Mouse (Mus musculus) intestine, embryonic 16.5 days (tissue): ENCODE measurements at regions not wholly inside any gene's neighbourhood (a gene's known extent, or its start where the extent isn't known, plus 50 kb on each side); places are given as distances from the start of the nearest gene placed in this dataset.

Experiments used
- ATAC-seq: fragments of 200-750 bp; cut with Nextera tagmentation; 2 replicates; pipeline ENCODE4 v1.8.0; 2017; ENCODE audit warnings: moderate TSS enrichment, moderate library complexity
- H3K27ac ChIP-seq: fragments of 300-500 bp; sonication (generic); 2 replicates; pipeline ENCODE4 v1.5.1; 2014; ENCODE audit warnings: mild to moderate bottlenecking, low read length
- H3K27me3 ChIP-seq: fragments of 300-500 bp; sonication (generic); replicated peaks from 2 replicates; pipeline ENCODE4 v1.6.1; 2014; ENCODE audit warnings: low read length, control low read depth, mixed read lengths; ENCODE audit not compliant: control insufficient read depth, insufficient read depth
- H3K36me3 ChIP-seq: fragments of 300-500 bp; sonication (generic); 2 replicates; pipeline ENCODE4 v1.6.1; 2014; ENCODE audit warnings: low read length, control low read depth; ENCODE audit not compliant: control insufficient read depth, insufficient read depth
- H3K4me1 ChIP-seq: fragments of 300-500 bp; sonication (generic); 2 replicates; pipeline ENCODE4 v1.6.1; 2014; ENCODE audit warnings: low read length, control low read depth, mixed read lengths; ENCODE audit not compliant: control insufficient read depth, insufficient read depth
- H3K4me2 ChIP-seq: fragments of 300-500 bp; sonication (generic); 2 replicates; pipeline ENCODE4 v1.6.1; 2014; ENCODE audit warnings: low read depth, low read length, control low read depth
- H3K4me3 ChIP-seq: fragments of 300-500 bp; sonication (generic); 2 replicates; pipeline ENCODE4 v1.5.1; 2014; ENCODE audit warnings: mild to moderate bottlenecking, low read length
- H3K9ac ChIP-seq: fragments of 300-500 bp; sonication (generic); 2 replicates; pipeline ENCODE4 v1.6.1; 2014; ENCODE audit warnings: low read depth, low read length
- H3K9me3 ChIP-seq: fragments of 300-500 bp; sonication (generic); 2 replicates; pipeline ENCODE4 v1.6.1; 2016; ENCODE audit warnings: low read length, control low read depth; ENCODE audit not compliant: control insufficient read depth
- WGBS: fragments of 180-500 bp; shearing (Covaris S2); extraction: QIAGEN DNeasy Blood & Tissue Kit; methylation state at CpG from one replicate; pipeline ENCODE4 v1.1.7; 2014; 5-methylcytosine and 5-hydroxymethylcytosine counted together

DNA sequence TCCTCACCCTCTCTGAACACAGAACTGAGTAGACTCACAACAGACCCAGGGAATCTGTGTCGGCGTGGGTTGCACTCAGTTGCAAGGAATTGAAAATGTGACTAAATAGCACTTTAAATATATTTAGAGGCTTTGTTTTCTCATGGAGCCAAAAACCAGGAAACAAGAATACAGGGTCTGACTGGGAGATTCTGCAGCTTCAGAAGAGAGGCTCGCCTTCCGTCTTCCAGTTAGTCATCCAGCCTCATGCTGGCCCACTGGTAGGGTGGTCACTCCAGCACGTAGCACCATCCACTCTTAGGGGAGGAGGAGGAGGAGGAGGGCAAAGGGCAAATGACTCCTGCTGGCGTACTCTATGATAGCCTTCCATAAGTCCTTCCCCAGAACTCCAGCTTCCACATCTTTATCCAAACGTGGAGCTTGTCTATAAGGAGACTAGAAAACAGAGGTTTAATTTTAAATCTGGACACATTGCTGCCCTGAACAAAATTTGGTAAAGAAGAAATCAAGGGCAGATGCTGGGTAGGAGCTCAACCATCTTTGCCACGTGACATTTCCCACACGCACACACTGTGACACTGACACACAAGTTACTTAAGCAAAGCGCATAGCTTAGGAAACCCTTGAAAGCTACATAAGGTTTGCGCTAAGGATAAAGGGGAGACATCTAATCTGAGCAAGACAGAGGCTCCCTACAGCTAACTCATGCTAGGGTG, 60.8 kb downstream of the Mis18a start:
- WGBS: 88% methylated on average over 11 of the region's 11 CpGs
- Histone ChIP-seq H3K4me3 (no peak overlapping the region), H3K27ac (no peak overlapping the region), H3K27me3 (no peaks in the 10 kb centered on the region), H3K9ac (no peak overlapping the region), H3K4me2 (no peak overlapping the region), H3K4me1 (no peaks in the 10 kb centered on the region), H3K9me3 (no peaks in the 10 kb centered on the region), H3K36me3 (no peaks in the 10 kb centered on the region)
- no peak for ATAC-seq

DNA sequence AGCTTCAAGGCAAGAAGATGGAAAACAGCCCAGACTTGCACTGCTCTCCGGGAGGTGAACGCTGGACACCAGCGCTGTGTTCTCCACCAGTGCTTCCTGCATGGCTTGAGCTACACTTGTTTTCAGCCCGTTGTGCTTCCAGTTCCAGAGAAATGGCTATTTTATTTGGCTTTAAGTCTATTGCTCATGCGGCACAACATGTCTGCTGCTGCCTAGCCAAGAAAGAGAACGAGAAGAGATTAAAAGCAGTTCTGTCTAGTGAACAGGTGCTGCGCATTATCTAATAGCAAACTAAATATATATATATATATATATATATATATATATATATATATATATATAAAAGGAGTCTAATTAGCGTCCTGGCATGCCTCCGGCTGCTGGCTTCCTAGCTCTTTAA, 63.1 kb downstream of the Mis18a start:
- Histone ChIP-seq H3K4me2 (no peak overlapping the region), H3K36me3 (no peaks in the 10 kb centered on the region), H3K9ac (no peak overlapping the region), H3K4me1 (no peaks in the 10 kb centered on the region), H3K9me3 (no peaks in the 10 kb centered on the region), H3K27me3 (no peaks in the 10 kb centered on the region), H3K4me3 (no peak overlapping the region), H3K27ac (no peak overlapping the region)
- 68% methylated on average over 9 of the region's 9 CpGs for WGBS
- no peak for ATAC-seq

DNA sequence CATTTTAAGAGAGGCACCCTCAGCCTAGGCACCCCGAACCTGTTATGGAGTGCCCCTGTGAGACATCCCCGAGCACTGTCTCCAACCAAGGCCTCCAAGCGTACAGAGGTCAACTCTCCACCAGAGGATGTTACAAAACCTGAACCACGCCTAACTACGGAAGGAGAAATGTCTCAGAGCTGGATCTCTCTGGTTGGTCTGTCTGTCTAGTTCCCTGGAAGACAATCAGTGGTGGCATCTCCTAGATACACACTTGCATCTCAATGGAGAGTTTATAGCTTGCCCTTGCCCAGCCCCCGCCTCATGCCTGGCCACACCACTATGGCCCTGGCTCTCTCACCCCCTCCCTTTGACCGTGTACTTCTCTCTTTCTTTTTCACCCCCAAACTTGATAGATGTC, 69.2 kb downstream of the Mis18a start:
- no peak overlapping the region for H3K9ac ChIP-seq
- H3K4me2 ChIP-seq: no peak overlapping the region
- no peak overlapping the region for H3K27ac ChIP-seq
- no peaks in the 10 kb centered on the region for H3K4me1 ChIP-seq
- H3K36me3 ChIP-seq: no peaks in the 10 kb centered on the region
- H3K27me3 ChIP-seq: no peaks in the 10 kb centered on the region
- ATAC-seq: no peak
- H3K9me3 ChIP-seq: no peaks in the 10 kb centered on the region
- 87% methylated on average over 7 of the region's 7 CpGs for WGBS
- no peak overlapping the region for H3K4me3 ChIP-seq

DNA sequence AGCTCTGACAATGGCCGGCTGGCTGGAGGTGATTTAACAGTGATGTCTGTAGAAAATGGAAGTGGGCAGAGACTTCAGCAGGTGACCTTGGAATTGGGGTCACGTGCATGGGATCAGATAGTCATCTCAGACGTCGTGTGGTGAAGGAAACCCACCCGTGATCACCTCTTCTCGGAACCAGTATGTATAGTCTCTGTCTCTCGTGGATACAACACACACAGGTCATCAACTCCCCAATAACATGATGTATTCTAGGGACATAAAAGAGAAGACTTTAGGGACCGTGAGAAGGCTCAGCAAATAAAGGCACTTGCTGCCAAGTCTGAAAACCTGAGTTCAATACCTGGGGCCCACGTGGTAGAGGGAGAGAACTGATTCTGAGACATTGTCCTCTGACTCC, 70.2 kb downstream of the Mis18a start:
- H3K4me1 ChIP-seq: no peaks in the 10 kb centered on the region
- H3K27ac ChIP-seq: no peak overlapping the region
- WGBS: 56% methylated on average over 9 of the region's 9 CpGs
- H3K4me3 ChIP-seq: no peak overlapping the region
- ATAC-seq: no peak
- H3K27me3 ChIP-seq: no peaks in the 10 kb centered on the region
- no peaks in the 10 kb centered on the region for H3K9me3 ChIP-seq
- H3K36me3 ChIP-seq: no peaks in the 10 kb centered on the region
- H3K9ac ChIP-seq: no peak overlapping the region
- no peak overlapping the region for H3K4me2 ChIP-seq

DNA sequence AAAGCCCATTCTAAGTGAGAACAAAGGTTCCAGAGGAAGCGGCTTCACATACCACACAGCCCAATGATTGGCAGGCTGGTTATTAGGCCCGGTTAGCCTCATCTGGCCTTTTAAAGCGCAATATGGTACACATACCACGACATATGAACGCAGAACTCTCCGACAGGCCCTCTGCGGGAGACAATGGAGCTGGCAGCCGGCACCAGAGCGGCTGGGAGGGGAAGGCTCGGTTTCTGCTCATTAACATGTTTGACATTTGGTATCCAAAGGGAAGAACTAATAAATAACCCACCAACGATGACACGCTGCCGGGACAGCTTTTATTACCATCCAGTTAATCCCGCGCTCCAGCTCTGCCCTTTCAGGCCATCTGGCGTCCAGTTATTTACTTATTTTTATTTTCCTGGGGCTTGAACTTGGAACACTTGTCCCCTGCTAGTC, 70.6 kb downstream of the Mis18a start:
- Histone ChIP-seq H3K9ac (no peak overlapping the region), H3K4me3 (no peak overlapping the region), H3K4me1 (no peaks in the 10 kb centered on the region), H3K27ac (no peak overlapping the region), H3K4me2 (no peak overlapping the region), H3K27me3 (no peaks in the 10 kb centered on the region), H3K36me3 (no peaks in the 10 kb centered on the region), H3K9me3 (no peaks in the 10 kb centered on the region)
- 33% methylated on average over 16 of the region's 16 CpGs for WGBS
- no peak for ATAC-seq

DNA sequence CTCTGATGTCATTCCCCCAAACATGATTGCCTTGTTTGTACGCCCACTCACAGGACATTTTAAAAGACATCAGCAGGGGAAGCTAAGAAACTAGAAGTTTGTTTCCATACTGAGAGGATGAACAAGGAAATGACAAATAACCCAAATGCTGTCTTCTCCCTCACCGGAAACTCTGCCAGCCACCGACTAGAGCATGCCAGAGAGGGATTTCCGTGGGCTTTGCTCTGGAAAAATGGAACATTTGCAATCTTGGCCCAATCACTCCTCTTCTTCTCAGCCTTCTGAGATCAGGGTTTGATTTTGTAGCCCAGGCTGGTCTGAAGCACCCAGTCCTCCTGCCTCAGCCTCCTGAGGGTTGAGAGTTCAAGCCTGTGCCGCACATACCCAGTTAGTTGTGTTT, 72.4 kb downstream of the Mis18a start:
- Histone ChIP-seq H3K4me2 (no peak overlapping the region), H3K36me3 (no peaks in the 10 kb centered on the region), H3K27ac (no peak overlapping the region), H3K27me3 (no peaks in the 10 kb centered on the region), H3K9ac (no peak overlapping the region), H3K4me1 (no peaks in the 10 kb centered on the region), H3K9me3 (no peaks in the 10 kb centered on the region), H3K4me3 (no peak overlapping the region)
- ATAC-seq: no peak
- 93% methylated on average over 5 of the region's 5 CpGs for WGBS

DNA sequence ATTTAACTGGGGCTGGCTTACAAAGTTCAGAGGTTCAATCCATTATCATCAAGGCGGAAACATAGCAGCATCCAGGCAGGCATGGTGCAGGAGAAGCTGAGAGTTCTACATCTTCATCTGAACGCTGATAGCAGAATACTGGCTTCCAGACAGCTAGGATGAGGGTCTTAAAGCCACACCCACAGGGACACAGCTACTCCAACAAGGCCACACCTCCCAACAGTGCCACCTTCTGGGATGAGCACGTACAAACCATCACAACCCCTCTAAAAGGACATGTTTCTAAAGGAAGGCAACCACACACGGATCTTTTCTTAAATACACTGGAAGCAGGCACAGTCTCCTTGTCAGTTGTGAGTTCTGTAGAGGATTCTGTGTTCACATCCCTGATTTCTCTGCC, 74.4 kb downstream of the Mis18a start:
- 61% methylated on average over 4 of the region's 4 CpGs for WGBS
- Histone ChIP-seq H3K27me3 (no peaks in the 10 kb centered on the region), H3K36me3 (no peaks in the 10 kb centered on the region), H3K4me1 (no peaks in the 10 kb centered on the region), H3K27ac (no peak overlapping the region), H3K4me3 (no peak overlapping the region), H3K9ac (no peak overlapping the region), H3K4me2 (no peak overlapping the region), H3K9me3 (no peaks in the 10 kb centered on the region)
- no peak for ATAC-seq

DNA sequence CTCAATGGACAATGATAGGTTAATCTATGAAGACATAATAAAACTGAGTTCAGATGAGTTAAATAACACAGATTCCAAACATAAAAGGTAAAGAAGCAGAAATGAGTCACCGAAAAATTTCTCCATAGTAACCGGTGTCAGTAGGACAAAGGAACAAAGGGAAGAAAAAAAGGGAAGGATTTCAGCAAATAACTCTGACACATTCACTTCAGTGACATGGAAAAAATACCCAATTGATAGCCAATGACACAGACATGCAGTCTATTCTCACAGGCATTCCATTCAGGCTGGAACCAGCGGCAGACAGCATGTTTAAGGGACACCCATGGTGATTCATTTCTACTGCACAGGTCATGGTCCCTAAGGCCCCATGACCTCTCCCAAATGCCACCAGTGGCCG, 79.0 kb downstream of the Mis18a start:
- 72% methylated on average over 4 of the region's 4 CpGs for WGBS
- Histone ChIP-seq H3K27me3 (no peaks in the 10 kb centered on the region), H3K9ac (no peak overlapping the region), H3K4me3 (no peak overlapping the region), H3K4me1 (no peaks in the 10 kb centered on the region), H3K4me2 (no peak overlapping the region), H3K36me3 (no peaks in the 10 kb centered on the region), H3K9me3 (no peaks in the 10 kb centered on the region), H3K27ac (no peak overlapping the region)
- ATAC-seq: no peak

DNA sequence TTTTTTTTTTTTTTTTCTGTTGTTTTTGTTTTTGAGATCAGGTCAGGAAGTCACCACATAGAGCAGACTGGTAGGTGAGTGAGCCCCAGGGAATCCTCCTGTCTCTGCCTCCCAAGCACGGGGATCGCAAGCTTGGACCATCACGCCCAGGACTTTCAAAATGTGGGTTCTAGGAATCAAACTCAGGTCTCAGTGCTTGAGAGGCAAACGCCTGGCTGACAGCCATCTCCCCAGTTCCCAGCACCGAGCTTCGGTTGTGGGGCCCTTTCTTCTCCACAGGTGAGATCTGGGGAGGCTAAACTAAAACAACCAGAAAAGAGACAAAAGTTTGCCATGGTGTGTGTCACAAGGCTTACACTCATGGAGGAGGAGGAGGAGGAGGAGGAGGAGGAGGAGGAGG, 84.5 kb downstream of the Mis18a start:
- no peak overlapping the region for H3K9ac ChIP-seq
- no peaks in the 10 kb centered on the region for H3K27me3 ChIP-seq
- no peaks in the 10 kb centered on the region for H3K9me3 ChIP-seq
- H3K4me3 ChIP-seq: no peak overlapping the region
- H3K4me1 ChIP-seq: no peaks in the 10 kb centered on the region
- no peak overlapping the region for H3K4me2 ChIP-seq
- no peak overlapping the region for H3K27ac ChIP-seq
- 92% methylated on average over 6 of the region's 6 CpGs for WGBS
- no peaks in the 10 kb centered on the region for H3K36me3 ChIP-seq
- ATAC-seq: no peak

DNA sequence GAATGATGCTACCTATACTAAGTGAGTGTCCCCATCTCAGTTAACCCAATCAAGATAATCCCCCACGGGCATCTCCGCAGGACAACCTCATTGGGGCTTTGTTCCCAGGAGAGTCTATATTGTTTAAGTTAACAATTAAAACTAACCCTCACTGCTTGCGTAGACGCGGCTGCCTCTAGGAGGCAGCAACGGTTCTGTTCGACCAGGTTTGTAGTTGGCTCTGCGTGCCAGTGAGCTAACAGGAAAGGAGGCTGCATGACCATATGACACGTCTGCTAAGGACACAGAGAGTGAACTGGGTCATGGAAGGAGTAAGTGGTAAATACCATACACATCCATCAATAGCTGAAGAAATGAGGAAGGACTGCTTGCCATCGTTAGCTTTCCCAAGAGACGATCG, 92.0 kb downstream of the Mis18a start:
- Histone ChIP-seq H3K9ac (no peak overlapping the region), H3K9me3 (no peaks in the 10 kb centered on the region), H3K27me3 (no peaks in the 10 kb centered on the region), H3K36me3 (no peaks in the 10 kb centered on the region), H3K27ac (no peak overlapping the region), H3K4me2 (no peak overlapping the region), H3K4me3 (no peak overlapping the region), H3K4me1 (0 out of 2 replicates have a peak, but pooled peaks cover 3% of the 10 kb centered on the region)
- no peak for ATAC-seq
- WGBS: 39% methylated on average over 12 of the region's 12 CpGs
